Mouse (Mus musculus) left cerebral cortex, postnatal 25 days (tissue): ENCODE data around the gene Aldh3b3. TPM values are rescaled to one million over a fixed set of nuclear protein-coding genes. Genes with fewer than 3 reads are reported as not detected.

Source experiments
- DNase-seq, 2 experiments: peaks; one replicate each; pipeline ENCODE4 v3.0.0; 2022; ENCODE audit warnings: low spot score in 2 of 2, mixed read lengths in 1 of 2
- intact Hi-C: fragments of 180-260 bp; cut with DNase I; formaldehyde crosslinking; loops from one replicate; pipeline ENCODE4 v1.15.1; 2025
- total RNA-seq, 2 experiments: library from RNA; stranded (reverse); gene quantifications; 2 replicates each; pipeline ENCODE4 v1.2.3; 2021

The Aldh3b3 gene
- total RNA-seq, 2 experiments from 2014 or later = 0.11 TPM; not detected in 1

GRCm38 (mm10) chr19:3997231-3997630, 38.8 kb downstream of the Aldh3b3 start:
- intact Hi-C loops = no loop called here
- DNase-seq = no peak

DNA sequence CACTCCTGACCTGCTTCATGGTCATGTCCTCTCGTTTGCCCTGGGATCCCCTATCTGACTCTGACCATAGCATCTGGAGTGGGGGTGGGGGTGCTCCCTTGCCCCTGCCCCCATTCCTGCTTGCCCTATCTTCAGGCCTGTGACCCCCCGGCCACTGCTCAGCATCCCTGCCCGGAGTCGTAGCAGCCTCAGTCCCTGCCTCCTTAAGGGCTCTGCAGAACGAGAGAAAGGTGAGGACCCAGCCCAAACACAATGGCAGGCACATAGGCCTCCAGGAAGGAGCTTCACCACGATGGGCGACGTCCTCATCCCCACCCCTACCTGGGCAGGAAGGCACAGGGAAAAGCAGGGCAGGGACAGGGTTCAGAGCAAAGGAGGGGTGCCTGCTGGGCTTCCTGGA, 39.9 kb downstream of the Aldh3b3 start:
- DNase-seq = no peak

DNA sequence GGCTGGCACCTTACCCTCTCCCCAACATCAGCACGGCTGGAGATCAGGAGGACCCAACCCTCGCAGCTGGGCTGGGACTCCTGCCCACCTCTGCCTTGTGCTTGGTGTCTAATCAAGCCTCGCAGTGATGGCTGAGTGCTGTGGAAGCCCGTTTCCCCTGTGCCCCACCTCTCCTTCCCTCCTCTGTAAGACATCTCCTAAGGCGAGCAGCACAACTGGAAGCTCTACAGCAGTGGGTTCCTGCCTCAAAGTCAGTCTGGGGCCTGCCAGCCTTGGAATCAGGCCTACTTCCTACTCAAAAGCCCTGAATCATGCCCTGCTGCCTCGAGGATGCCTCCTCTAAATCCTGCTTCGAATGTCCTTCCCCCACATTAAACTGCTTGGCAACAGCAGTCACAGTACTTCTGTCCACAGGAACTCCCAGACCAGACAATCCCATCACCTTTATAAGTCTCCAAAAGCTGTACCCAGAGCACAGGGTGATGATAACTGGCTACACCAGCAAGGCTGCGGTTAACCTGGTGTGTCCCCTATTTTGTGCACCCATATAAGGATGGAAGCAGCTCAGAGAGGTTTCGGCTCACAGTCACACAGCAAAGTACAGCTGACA, 40.8 kb downstream of the Aldh3b3 start:
- DNase-seq = no peak
- intact Hi-C loops = no loop called here

More for the DNA sequence above, 39.9 kb downstream of the Aldh3b3 start:
- intact Hi-C loops = no loop called here

DNA sequence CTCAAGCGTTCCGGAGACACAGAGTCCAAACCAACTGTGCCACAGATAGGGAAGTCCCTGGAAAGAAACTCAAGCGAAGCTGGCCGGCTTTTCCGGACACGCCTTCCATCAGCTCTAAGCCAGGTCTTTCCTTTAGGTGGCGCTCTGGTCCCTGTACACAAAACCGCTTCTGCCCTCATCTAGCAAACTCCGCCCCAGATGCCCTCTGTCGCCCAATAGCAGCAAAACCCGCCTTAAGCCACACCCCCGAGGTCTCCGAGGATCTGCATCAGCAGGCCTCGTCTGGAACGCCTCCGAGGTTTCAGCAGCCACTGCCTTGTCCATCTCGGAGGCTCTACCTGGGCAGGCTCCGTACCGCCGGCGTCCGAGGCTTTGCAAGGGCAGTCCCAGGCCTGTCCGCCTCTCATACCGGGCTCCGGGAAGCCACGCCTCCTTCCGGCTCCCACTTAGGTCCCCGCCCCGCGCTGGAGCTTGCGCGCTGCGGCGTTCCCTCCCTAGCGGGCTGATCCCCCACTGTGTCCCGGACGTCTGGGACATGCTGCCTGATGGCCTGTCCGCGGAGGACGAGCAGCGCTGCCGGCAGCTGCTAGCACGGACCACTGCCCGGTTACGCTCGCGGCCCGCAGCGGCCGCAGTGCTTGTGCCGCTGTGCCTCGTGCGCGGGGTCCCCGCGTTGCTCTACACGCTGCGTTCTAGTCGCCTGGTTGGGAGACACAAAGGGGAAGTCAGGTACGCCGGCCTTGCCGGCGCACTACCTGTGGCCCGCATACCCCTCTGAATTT, 41.9 kb downstream of the Aldh3b3 start, which contains the start of the genes Nudt8 and Gm49405:
Gene Nudt8, plus strand, starts transcription at position 462 of the 782 bp plus-strand sequence.
Gene Gm49405, plus strand, starts transcription at position 508 of the 782 bp plus-strand sequence.
- DNase-seq = peak; percentile 96 to 98
- intact Hi-C loops = loop anchor here (1.0 kb wide), 1 partner anchor 12 kb away; the partner anchor contains the start of gene Ndufv1

GRCm38 (mm10) chr19:4000949-4001525, 42.6 kb downstream of the Aldh3b3 start:
- DNase-seq = no peak
- intact Hi-C loops = loop anchor here (1.0 kb wide), 1 partner anchor 11 kb away; the partner anchor contains the start of gene Ndufv1

GRCm38 (mm10) chr19:4001752-4002151, 43.3 kb downstream of the Aldh3b3 start:
- intact Hi-C loops = no loop called here
- DNase-seq = no peak

GRCm38 (mm10) chr19:4003112-4003511, 44.7 kb downstream of the Aldh3b3 start, which contains the start of gene Doc2g:
Gene Doc2g, plus strand, starts transcription at chr19:4003313.
- intact Hi-C loops = no loop called here
- no peak for DNase-seq

DNA sequence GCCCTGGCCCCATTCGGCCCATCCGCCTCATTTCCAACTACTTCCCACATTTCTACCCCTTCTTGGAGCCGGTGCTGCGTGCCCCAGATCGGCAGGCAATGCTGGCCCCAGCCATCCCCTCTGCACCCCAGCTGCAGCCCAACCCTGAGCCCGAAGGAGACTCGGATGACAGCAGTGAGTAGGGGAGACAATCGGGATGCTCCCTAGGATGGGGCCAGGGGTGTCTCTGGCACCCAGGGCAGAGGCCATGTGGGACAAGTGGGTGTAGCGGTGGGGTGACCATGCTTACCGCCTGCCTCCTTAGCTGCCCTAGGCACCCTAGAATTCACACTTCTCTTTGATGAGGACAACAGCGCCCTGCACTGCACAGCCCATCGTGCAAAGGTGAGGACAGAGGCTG, 45.2 kb downstream of the Aldh3b3 start:
- intact Hi-C loops = no loop called here
- DNase-seq = no peak

DNA sequence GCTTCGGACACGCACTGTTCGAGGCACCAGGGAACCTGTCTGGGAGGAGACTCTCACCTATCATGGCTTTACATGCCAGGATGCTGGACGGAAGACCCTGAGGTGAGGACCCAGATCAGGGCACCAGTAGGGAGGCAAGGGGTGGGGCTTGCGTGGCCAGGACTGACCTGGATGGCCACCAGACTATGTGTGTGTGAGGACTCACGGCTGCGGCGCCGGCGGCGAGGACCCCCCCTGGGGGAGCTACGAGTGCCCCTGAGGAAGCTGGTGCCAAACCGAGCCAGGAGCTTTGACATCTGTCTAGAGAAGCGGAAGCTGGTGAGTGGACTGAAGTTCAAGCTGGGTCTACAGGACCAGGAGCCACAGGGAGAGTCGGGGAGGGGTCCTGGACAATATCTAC, 45.9 kb downstream of the Aldh3b3 start:
- intact Hi-C loops = no loop called here

DNA sequence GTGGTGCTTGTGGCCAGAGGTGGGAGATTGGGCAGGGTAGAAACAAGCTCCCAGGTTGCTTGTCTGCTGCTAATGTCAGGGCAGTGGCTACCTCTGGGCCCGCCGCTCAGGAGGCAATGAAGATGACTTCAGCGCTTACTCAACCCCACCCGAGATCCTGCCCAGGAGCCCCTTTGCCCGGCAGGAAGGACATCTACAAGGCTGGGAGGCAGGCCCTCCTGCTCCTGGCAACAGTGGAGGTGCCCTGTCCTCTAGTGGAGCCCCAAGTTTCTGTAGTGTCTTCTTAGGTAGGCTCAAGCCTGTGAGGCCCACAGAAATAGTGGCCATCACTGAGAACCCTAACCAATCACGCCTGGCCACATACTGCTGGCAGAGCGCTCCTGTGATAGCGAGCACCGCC, 46.6 kb downstream of the Aldh3b3 start:
- no peak for DNase-seq

More for the DNA sequence above, 45.9 kb downstream of the Aldh3b3 start:
- no peak for DNase-seq

DNA sequence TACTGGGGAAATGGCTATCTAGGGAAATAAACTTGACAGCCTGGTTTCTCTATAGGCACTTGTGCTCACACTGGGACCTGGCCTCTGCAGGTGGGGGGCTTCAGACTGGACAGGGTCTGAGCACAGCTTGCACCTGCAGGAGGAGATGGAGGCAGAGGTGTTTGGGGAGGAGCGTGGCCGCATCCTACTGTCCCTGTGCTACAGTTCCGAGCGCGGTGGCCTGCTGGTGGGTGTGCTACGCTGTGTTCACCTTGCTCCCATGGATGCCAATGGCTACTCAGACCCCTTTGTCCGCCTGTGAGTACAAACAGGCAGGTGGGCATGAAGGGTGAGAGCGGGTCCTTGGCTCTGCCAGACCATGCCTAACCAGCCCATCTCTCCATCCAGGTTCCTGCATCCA, 47.5 kb downstream of the Aldh3b3 start:
- DNase-seq = no peak
- intact Hi-C loops = no loop called here

More for the DNA sequence above, 46.6 kb downstream of the Aldh3b3 start:
- intact Hi-C loops = no loop called here

DNA sequence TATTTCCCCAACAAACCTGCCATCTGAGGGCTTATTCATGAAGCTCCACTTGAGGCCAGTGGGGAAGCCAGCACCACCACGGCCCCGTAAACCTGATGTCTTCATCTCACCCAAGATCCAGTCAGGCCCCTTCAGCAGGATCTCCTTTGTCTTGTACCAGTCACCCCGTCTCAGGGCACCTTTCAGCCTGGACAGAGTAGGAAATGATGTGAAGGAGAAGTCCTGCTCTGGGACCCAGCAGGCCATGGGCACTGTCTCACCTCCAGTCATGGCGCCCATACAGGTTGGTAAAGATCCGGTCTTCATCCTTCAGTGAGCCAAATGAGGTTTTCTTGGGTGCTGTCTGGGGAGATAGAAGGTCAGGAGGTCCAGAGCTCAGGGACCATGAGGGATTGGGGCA, 52.6 kb downstream of the Aldh3b3 start:
- DNase-seq = no peak
- intact Hi-C loops = loop anchor here (10.0 kb wide), 1 partner anchor 294 kb away; the partner anchor contains the start of gene Grk2

DNA sequence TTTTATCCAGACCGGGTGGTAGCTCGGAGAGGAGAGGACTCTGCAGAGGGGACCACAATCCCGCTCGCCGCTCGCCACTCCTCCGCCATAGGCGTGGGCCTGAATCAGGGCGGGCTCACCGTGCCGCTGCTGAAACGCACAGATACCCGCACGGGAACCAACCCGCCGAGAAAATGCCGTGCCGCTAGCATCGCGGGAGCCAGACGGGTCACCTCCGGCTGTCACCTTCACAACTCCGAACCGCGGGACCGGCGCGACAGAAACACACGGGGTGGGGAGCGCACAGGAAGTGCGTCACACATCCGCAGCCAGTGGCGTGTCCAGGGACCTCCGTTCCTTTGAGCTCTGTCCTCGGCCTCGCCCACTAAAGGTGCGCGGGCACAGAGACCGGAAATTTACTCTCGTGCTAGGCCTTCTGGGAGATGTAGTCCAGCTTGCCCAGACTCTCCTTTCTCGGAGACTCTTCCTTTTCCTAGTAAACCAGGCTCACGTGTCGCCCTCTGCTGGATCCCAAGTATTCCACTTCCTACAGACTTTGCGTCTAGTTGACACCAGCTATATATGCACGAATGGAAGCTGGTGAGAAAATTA, 54.1 kb downstream of the Aldh3b3 start, which contains the start of gene Ndufv1:
Gene Ndufv1, minus strand, starts transcription at position 375 of the 591 bp plus-strand sequence.
- intact Hi-C loops = loop anchor here (1.0 to 10.0 kb wide), 3 partner anchors 12 to 292 kb away; partner anchors contain the start of genes Gm49405, Grk2 and Nudt8
- peak; percentile 98 to 100 for DNase-seq

GRCm38 (mm10) chr19:4013066-4013465, 54.6 kb downstream of the Aldh3b3 start:
- no peak for DNase-seq
- intact Hi-C loops = loop anchor here (1.0 to 10.0 kb wide), 2 partner anchors 67 to 292 kb away; partner anchors contain the start of gene Grk2

DNA sequence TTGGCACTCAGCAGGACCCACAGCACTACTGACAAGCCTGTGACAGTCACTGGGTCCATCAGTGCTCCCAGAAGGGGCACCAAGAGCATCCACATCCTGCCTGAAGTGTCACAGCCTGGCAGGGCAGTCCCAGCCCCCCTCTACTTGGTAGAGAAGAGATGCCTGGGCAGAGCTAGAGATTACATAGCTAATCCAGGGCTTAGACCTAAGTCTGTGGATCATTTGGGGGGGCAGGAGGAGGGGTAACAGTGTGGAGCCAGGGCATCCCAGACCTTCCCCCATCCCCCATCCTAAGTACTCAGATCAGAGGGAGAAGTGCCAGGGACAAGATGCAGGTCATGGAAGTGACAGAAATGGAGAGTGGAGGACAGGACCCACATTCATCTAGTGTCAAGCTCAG, 56.4 kb downstream of the Aldh3b3 start:
- no peak for DNase-seq
- intact Hi-C loops = loop anchor here (5.0 to 10.0 kb wide), 3 partner anchors 77 to 290 kb away; partner anchors contain the start of gene Grk2

GRCm38 (mm10) chr19:4015635-4016034, 57.2 kb downstream of the Aldh3b3 start:
- no peak for DNase-seq
- intact Hi-C loops = loop anchor here (5.0 to 10.0 kb wide), 3 partner anchors 77 to 289 kb away; partner anchors contain the start of gene Grk2

DNA sequence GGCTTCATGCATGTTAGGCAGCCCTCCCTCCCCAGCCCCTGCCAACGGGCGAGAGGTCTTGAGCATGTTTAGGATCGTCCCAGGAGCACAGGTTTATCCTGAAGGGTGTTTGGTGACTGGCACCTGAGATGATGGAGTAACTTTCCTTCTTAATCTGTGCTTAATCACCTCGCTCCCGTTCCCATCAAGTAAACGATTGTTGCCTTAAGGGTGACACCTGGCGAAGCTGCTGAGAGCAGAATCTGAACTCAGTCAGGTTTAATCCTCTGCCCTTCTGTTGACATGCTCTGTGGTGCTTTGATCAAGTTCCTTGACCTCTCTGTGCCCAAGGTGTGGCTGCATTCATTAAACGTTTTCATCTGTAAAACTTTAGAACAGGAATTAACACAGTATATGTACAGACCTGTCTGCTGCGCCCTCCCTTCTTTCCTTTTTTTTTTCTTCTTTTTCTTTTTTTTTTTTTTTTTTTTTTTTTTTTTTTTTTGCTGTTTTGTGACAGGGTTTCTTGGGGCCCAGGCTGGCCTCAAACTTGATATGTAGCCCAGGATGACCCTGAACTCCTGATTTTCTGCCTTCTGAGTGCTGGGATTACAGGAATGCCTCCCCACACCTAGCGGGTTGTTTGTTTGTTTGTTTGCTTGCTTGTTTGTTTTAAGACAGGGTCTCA, 59.6 kb downstream of the Aldh3b3 start:
- no peak for DNase-seq
- intact Hi-C loops = loop anchor here (2.0 to 10.0 kb wide), 4 partner anchors 74 to 287 kb away; partner anchors contain the start of gene Grk2

- intact Hi-C loops = loop anchor here (1.0 to 10.0 kb wide), 5 partner anchors 29 to 286 kb away; partner anchors contain the start of gene Grk2
- DNase-seq = peak; percentile 77 to 88
Observed at GRCm38 (mm10) chr19:4018743-4019583, 60.5 kb downstream of the Aldh3b3 start.
